Mouse (Mus musculus) MEL (cell line): ENCODE data around the gene Gm43552. TPM values are rescaled to one million over a fixed set of nuclear protein-coding genes. Genes with fewer than 3 reads are reported as not detected.

Experiments
- DNase-seq: peaks from one replicate; pipeline ENCODE4 v3.0.0; 2011; ENCODE audit warnings: low read depth, low spot score
- H3K27ac ChIP-seq: 2 replicates; pipeline ENCODE4 v1.5.1; 2012; ENCODE audit warnings: low read depth, mild to moderate bottlenecking, control low read depth, low read length, moderate library complexity; ENCODE audit not compliant: control insufficient read depth
- H3K27me3 ChIP-seq, 2 experiments: fragments of 150-350 bp in 1 of 2; sonication (generic) in 1 of 2; 2 replicates each; pipeline ENCODE4 v1.6.1; 2012; ENCODE audit warnings: low read length in 2 of 2, mild to moderate bottlenecking in 2 of 2, improper control_type of control experiment in 1 of 2, moderate library complexity in 1 of 2; ENCODE audit not compliant: insufficient read depth in 2 of 2, control insufficient read depth in 1 of 2
- H3K36me3 ChIP-seq, 2 experiments: 2 replicates each; pipeline ENCODE4 v1.6.1; 2012 to 2014; ENCODE audit warnings: low read length in 2 of 2, improper control_type of control experiment in 1 of 2, inconsistent platforms in 1 of 2, mild to moderate bottlenecking in 1 of 2; ENCODE audit not compliant: insufficient read depth in 2 of 2, control insufficient read depth in 1 of 2
- H3K4me1 ChIP-seq, 2 experiments: fragments of 150-350 bp in 1 of 2; sonication (generic) in 1 of 2; 2 replicates each; pipeline ENCODE4 v1.6.1; 2012; ENCODE audit warnings: low read length in 2 of 2, improper control_type of control experiment in 1 of 2, mild to moderate bottlenecking in 1 of 2; ENCODE audit not compliant: insufficient read depth in 2 of 2, control insufficient read depth in 1 of 2
- H3K4me3 ChIP-seq, 2 experiments: fragments of 150-350 bp in 1 of 2; sonication (generic) in 1 of 2; 2 replicates each; pipeline ENCODE4 v1.5.1; 2012; ENCODE audit warnings: low read depth in 2 of 2, low read length in 2 of 2, mild to moderate bottlenecking in 2 of 2, moderate library complexity in 2 of 2, control low read depth in 1 of 2, improper control_type of control experiment in 1 of 2; ENCODE audit not compliant: control insufficient read depth in 1 of 2, insufficient read depth in 1 of 2
- H3K79me2 ChIP-seq: 2 replicates; pipeline ENCODE4 v1.6.1; 2012; ENCODE audit warnings: mild to moderate bottlenecking, low read length, moderate library complexity; ENCODE audit not compliant: control insufficient read depth, poor library complexity, insufficient read depth
- H3K9ac ChIP-seq: 2 replicates; pipeline ENCODE4 v1.6.1; 2012; ENCODE audit warnings: low read depth, mild to moderate bottlenecking, control low read depth, low read length, moderate library complexity; ENCODE audit not compliant: control insufficient read depth, poor library complexity, severe bottlenecking
- H3K9me3 ChIP-seq: fragments of 150-350 bp; sonication (generic); replicated peaks from 2 replicates; pipeline ENCODE4 v1.6.1; 2012; ENCODE audit warnings: mild to moderate bottlenecking, low read length, improper control_type of control experiment, moderate library complexity; ENCODE audit not compliant: insufficient read depth
- BHLHE40 ChIP-seq: IDR thresholded peaks from 2 replicates; pipeline ENCODE4 v1.6.1; 2012; ENCODE audit warnings: low read depth, mild to moderate bottlenecking, inconsistent platforms, low read length, improper control_type of control experiment, borderline replicate concordance
- CHD1 ChIP-seq: IDR thresholded peaks from 2 replicates; pipeline ENCODE4 v1.6.1; 2012; ENCODE audit warnings: low read depth, mild to moderate bottlenecking, inconsistent platforms, low read length, improper control_type of control experiment
- CTCF ChIP-seq, 3 experiments: IDR thresholded peaks in 2 of 3; conservative IDR thresholded peaks in 1 of 3; 2 replicates each; pipeline ENCODE4 v1.5.1; 2011 to 2012; ENCODE audit warnings: low read length in 3 of 3, low read depth in 2 of 3, mild to moderate bottlenecking in 2 of 3, improper control_type of control experiment in 1 of 3, inconsistent platforms in 1 of 3, mixed read lengths in 1 of 3, moderate library complexity in 1 of 3; ENCODE audit not compliant: control insufficient read depth in 1 of 3, insufficient read depth in 1 of 3, poor library complexity in 1 of 3, severe bottlenecking in 1 of 3
- ELF1 ChIP-seq: IDR thresholded peaks from 2 replicates; pipeline ENCODE4 v1.6.1; 2014; ENCODE audit warnings: low read depth, mild to moderate bottlenecking, inconsistent platforms, low read length, improper control_type of control experiment, moderate library complexity
- EP300 ChIP-seq, 2 experiments: IDR thresholded peaks; 2 replicates each; pipeline ENCODE4 v1.6.1; 2011; ENCODE audit warnings: improper control_type of control experiment in 2 of 2, low read length in 2 of 2, low read depth in 1 of 2, mild to moderate bottlenecking in 1 of 2
- ETS1 ChIP-seq: IDR thresholded peaks from 2 replicates; pipeline ENCODE4 v1.6.1; 2012; ENCODE audit warnings: low read depth, mild to moderate bottlenecking, inconsistent platforms, low read length, improper control_type of control experiment, moderate library complexity
- GATA1 ChIP-seq: IDR thresholded peaks from 2 replicates; pipeline ENCODE4 v1.6.1; 2011; ENCODE audit warnings: low read depth, low read length, improper control_type of control experiment
- MYB ChIP-seq: IDR thresholded peaks from 2 replicates; pipeline ENCODE4 v1.6.1; 2011; ENCODE audit warnings: mild to moderate bottlenecking, low read depth, low read length, improper control_type of control experiment
- NELFE ChIP-seq: IDR thresholded peaks from 2 replicates; pipeline ENCODE4 v1.6.1; 2011; ENCODE audit warnings: low read depth, low read length, improper control_type of control experiment
- NRF1 ChIP-seq: IDR thresholded peaks from 2 replicates; pipeline ENCODE4 v1.6.1; 2014; ENCODE audit warnings: low read depth, mild to moderate bottlenecking, inconsistent platforms, low read length, improper control_type of control experiment, moderate library complexity; ENCODE audit not compliant: poor library complexity, insufficient read depth, severe bottlenecking
- POLR2AphosphoS2 ChIP-seq: IDR thresholded peaks from 2 replicates; pipeline ENCODE4 v1.6.1; 2011; ENCODE audit warnings: low read length, improper control_type of control experiment
- POLR2AphosphoS5 ChIP-seq: IDR thresholded peaks from 2 replicates; pipeline ENCODE4 v1.6.1; 2012; ENCODE audit warnings: low read depth, borderline replicate concordance, mild to moderate bottlenecking, inconsistent platforms, low read length, moderate library complexity, mixed read lengths
- RAD21 ChIP-seq: IDR thresholded peaks from 2 replicates; pipeline ENCODE4 v1.6.1; 2011; ENCODE audit warnings: mild to moderate bottlenecking, low read depth, low read length, improper control_type of control experiment
- RCOR1 ChIP-seq: IDR thresholded peaks from 2 replicates; pipeline ENCODE4 v1.6.1; 2012; ENCODE audit warnings: low read depth, mild to moderate bottlenecking, inconsistent platforms, low read length, improper control_type of control experiment
- SIN3A ChIP-seq: IDR thresholded peaks from 2 replicates; pipeline ENCODE4 v1.6.1; 2012; ENCODE audit warnings: low read length, improper control_type of control experiment, inconsistent platforms
- UBTF ChIP-seq: IDR thresholded peaks from 2 replicates; pipeline ENCODE4 v1.6.1; 2012; ENCODE audit warnings: low read depth, mild to moderate bottlenecking, inconsistent platforms, low read length, improper control_type of control experiment, moderate library complexity, borderline replicate concordance; ENCODE audit not compliant: insufficient read depth
- USF2 ChIP-seq, 2 experiments: IDR thresholded peaks; 2 replicates each; pipeline ENCODE4 v1.6.1; 2011 to 2012; ENCODE audit warnings: improper control_type of control experiment in 2 of 2, low read length in 2 of 2, borderline replicate concordance in 1 of 2, inconsistent platforms in 1 of 2, low read depth in 1 of 2, mild to moderate bottlenecking in 1 of 2; ENCODE audit not compliant: insufficient read depth in 1 of 2
- polyA plus RNA-seq, 2 experiments: library from polyadenylated mRNA; stranded (reverse) in 1 of 2; unstranded in 1 of 2; fragments of >175 nt in 1 of 2; fragments of >200 nt in 1 of 2; gene quantifications; 2 replicates each; pipeline versions ENCODE4 v1.2.1 to v1.2.4; 2012; ENCODE audit warnings: low replicate concordance in 2 of 2, low read depth in 1 of 2; ENCODE audit not compliant: insufficient read length in 2 of 2, insufficient read depth in 1 of 2, missing spikeins in 1 of 2
- total RNA-seq: library from RNA; depleted of rRNA; stranded (reverse); fragments of 300-350 nt; gene quantifications from 2 replicates; pipeline ENCODE4 v1.2.3, GENCODE M21; 2012

Gm43552 gene
- total and polyA plus RNA-seq, 3 experiments = 1.7 TPM; not detected in 2

- Histone ChIP-seq H3K27me3 (peaks cover 0 to 2% of the 10 kb centered on the region in 2 experiments; a peak in 2 of 4 replicates), H3K36me3 (no peaks in the 10 kb centered on the region), H3K79me2 (no peaks in the 10 kb centered on the region), H3K4me3 (no peak overlapping the region), H3K27ac (no peak overlapping the region), H3K4me1 (no peaks in the 10 kb centered on the region), H3K9ac (no peak overlapping the region), H3K9me3 (no peaks in the 10 kb centered on the region)
- DNase-seq = no peak
- TF ChIP-seq CHD1 = no peak
- TF ChIP-seq SIN3A = no peak
- no peak for TF ChIP-seq POLR2AphosphoS5
- TF ChIP-seq, all 39 proteins: peak for 0
Measured at GRCm38 (mm10) chr5:65500231-65500630, 7.6 kb upstream of the Gm43552 start.

GRCm38 (mm10) chr5:65491767-65492715 lies 592 bp downstream of the Gm43552 start:
- H3K4me1 ChIP-seq = peaks cover 10 to 12% of the 10 kb centered on the region in 2 experiments
- DNase-seq = peak; percentile 78
- peaks cover 3% of the 10 kb centered on the region; the same call in 1 of the 2 replicates for H3K79me2 ChIP-seq
- H3K4me3 ChIP-seq = peak overlapping the region; percentile 91 to 98
- H3K27me3 ChIP-seq = no peaks in the 10 kb centered on the region
- H3K9ac ChIP-seq = peak overlapping the region; percentile 87
- H3K36me3 ChIP-seq = peaks cover 0 to 15% of the 10 kb centered on the region in 2 experiments; a peak in 2 of 4 replicates
- peak overlapping the region; percentile 67 for H3K27ac ChIP-seq
- TF ChIP-seq ELF1 = no peak
- peak; percentile 4; the same call in 1 of the 2 replicates for TF ChIP-seq SIN3A
- TF ChIP-seq MYB = no peak
- peak; percentile 52; the same call in 1 of the 2 replicates for TF ChIP-seq NRF1
- TF ChIP-seq RAD21 = no peak
- 0 out of 2 replicates have a peak, but pooled peaks have one; percentile 21 for TF ChIP-seq ETS1
- no peak for TF ChIP-seq RCOR1
- peak in 2 of 3 experiments; percentile 28 to 30; a peak in 4 of 6 replicates for TF ChIP-seq CTCF (IDR thresholded peaks at IDR 0.05 in 2 of 3, conservative IDR thresholded peaks at IDR 0.05 in 1 of 3; ENCODE audit: control insufficient read depth in 1 of 3, insufficient read depth in 1 of 3, low read depth in 2 of 3, low read length in 3 of 3, poor library complexity in 1 of 3, severe bottlenecking in 1 of 3)
- H3K9me3 ChIP-seq = no peaks in the 10 kb centered on the region

- Histone ChIP-seq H3K36me3 (peaks cover 0 to 16% of the 10 kb centered on the region in 2 experiments; a peak in 2 of 4 replicates), H3K27me3 (no peaks in the 10 kb centered on the region), H3K9ac (no peak overlapping the region), H3K27ac (no peak overlapping the region), H3K4me3 (no peak overlapping the region), H3K4me1 (peaks cover 10 to 12% of the 10 kb centered on the region in 2 experiments), H3K9me3 (no peaks in the 10 kb centered on the region), H3K79me2 (peaks cover 3% of the 10 kb centered on the region; the same call in 1 of the 2 replicates)
- peak; percentile 72 for DNase-seq
- TF ChIP-seq CTCF (IDR thresholded peaks at IDR 0.05 in 2 of 3, conservative IDR thresholded peaks at IDR 0.05 in 1 of 3; ENCODE audit: control insufficient read depth in 1 of 3, insufficient read depth in 1 of 3, low read depth in 2 of 3, low read length in 3 of 3, poor library complexity in 1 of 3, severe bottlenecking in 1 of 3) (no peak), CHD1 (no peak), UBTF (no peak), NELFE (no peak), RCOR1 (0 out of 2 replicates have a peak, but pooled peaks have one; percentile 16), EP300 (IDR thresholded peaks at IDR 0.05; ENCODE audit: low read depth in 1 of 2, low read length in 2 of 2) (0 out of 4 replicates have a peak, but pooled peaks of 1 of the 2 experiments have one; percentile 10), USF2 (IDR thresholded peaks at IDR 0.05; ENCODE audit: borderline replicate concordance in 1 of 2, insufficient read depth in 1 of 2, low read depth in 1 of 2, low read length in 2 of 2) (no peak), BHLHE40 (no peak), ELF1 (no peak), GATA1 (no peak), POLR2AphosphoS2 (no peak)
Measured at GRCm38 (mm10) chr5:65489830-65490229, 2.8 kb downstream of the Gm43552 start.
